Mouse (Mus musculus) natural killer cell, adult 2 months (primary cell): Measurements from ENCODE around the gene Napepld.
"Not testable (repeated sequence)": the region's sequence is repeated elsewhere in the genome, so short reads cannot be mapped to it uniquely, and the experiment has no call there.

Experiments used
- DNase-seq, 2 experiments: peaks; one replicate each; pipeline ENCODE4 v3.0.0; 2022; ENCODE audit warnings: low spot score in 2 of 2

The Napepld gene

DNA sequence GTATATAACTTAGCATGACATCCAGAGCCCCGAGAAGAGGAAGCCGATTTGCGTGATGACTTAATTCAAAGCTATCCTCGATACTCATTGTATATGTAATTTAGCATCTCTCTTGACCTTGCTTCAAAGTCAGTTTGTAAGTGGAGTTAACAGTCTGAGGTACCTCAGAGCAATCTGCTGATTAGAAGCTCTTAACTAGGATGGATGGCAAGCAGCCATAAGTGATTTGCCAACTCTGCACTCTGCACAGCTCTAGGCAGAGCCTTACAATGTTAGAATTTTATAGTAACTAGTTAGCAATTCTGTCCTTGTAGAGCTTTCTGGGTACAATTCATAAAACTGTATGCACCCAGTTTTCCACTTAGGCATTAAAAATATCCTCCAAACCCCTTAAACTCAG is 5.3 kb upstream of the Napepld start:
- DNase-seq, result no peak

DNA sequence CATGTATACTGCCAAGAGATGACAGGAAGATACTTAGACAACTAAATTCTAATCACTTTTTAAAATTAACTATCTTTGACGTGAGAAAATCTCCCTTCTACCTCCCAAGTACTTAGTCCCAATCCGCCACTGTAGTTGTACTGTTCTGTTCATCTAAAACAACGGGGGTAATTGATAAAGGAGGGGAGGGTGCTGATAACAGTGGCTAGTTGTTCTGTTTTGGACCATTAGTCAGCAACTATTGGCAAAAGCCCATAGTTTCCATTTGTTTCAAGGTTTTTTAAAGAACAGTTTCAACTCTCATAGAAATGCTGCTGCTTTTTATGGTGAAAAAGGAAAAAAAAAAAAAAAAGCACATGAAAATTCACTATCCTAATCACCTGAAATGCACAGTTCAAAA is 2.5 kb upstream of the Napepld start:
- no peak for DNase-seq

- DNase-seq, result no peak
Observed at GRCm38 (mm10) chr5:21702873-21703475, 1.8 kb upstream of the Napepld start.

DNA sequence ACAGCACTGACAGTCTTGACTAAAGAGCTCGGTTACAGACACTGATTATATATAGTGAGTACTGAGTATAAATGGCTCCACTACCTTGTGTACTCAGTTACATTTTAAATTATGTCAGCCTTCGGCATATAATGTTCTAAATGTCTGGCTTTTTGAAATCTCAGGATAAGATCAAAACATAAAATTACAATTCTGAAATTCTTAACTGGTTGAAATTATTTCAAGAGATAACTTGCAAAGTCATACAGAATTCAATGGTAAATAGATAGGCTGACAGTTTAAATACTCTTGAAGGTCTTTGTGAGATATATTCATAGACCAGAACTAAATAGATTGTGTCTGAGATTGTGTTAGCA is 791 bp upstream of the Napepld start:
- no peak for DNase-seq

GRCm38 (mm10) chr5:21700934-21701333 is 262 bp downstream of the Napepld start:
- no peak for DNase-seq

- no peak for DNase-seq
Observed at GRCm38 (mm10) chr5:21700272-21700821, 849 bp downstream of the Napepld start.

GRCm38 (mm10) chr5:21699555-21699954 is 1.6 kb downstream of the Napepld start:
- not testable (repeated sequence) for DNase-seq

- no peak for DNase-seq
Observed at GRCm38 (mm10) chr5:21694854-21695490, 6.2 kb downstream of the Napepld start.

DNA sequence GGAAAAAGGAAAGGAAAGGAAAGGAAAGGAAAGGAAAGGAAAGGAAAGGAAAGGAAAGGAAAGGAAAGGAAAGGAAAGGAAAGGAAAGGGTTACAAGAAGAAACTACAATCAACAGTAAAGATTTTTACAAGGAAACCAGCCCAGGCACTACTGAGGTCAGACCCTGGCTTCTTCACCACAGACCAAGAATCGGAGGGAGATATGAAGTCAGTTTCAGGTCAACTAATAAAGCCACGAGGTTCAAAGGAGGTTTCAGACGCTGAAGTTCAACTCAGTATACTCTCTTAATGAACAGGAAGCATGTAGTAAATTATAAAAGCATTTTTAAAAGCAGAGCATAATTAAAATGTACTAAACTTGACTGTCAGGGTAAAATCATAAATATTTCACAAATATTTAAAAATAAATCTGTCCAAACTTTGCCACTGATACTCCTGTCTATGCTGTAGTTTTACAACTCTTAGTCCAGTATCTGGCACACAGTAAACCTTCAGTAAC is 7.8 kb downstream of the Napepld start:
- no peak for DNase-seq

GRCm38 (mm10) chr5:21692230-21692629 is 9.0 kb downstream of the Napepld start:
- no peak for DNase-seq

- DNase-seq, result no peak
Observed at GRCm38 (mm10) chr5:21687042-21687441, 14.2 kb downstream of the Napepld start.

DNA sequence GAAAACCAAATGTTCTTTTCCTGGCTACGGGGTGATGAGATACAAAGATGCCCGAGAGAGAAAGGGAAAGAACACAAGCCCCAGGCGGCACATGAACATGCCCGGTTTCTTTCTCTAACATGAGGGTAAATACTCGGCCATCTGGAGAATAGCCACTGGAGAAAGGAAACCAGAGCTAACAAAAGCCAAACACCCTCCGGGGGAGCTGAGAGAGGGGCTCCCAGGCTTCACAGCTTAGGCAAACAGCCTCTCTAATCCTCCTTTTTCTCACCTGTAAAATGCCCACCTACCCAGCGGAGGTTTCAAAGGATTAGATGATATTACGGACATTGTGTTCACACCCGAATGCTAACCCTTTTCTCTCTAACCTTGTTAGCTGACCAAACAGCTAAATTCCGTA is 16.2 kb downstream of the Napepld start:
- no peak for DNase-seq

DNA sequence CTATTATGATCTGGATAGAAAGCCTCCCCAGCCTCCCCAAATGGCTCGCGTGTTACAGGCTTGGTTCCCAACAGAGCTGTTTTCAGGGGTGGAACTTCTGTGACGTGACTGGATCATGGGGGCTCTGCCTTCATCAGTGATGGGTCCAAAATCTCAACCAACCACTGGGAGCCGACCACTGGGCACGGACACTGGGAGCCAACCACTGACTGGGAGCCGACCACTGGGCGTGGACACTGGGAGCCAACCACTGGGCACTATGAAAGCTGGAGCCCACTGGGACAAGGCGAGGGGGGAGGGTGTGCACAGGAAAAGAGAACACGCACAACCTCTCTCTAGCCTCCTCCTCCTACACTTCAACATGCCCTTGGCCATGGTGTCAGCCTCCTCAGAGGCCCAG is 17.4 kb downstream of the Napepld start:
- no peak for DNase-seq

DNA sequence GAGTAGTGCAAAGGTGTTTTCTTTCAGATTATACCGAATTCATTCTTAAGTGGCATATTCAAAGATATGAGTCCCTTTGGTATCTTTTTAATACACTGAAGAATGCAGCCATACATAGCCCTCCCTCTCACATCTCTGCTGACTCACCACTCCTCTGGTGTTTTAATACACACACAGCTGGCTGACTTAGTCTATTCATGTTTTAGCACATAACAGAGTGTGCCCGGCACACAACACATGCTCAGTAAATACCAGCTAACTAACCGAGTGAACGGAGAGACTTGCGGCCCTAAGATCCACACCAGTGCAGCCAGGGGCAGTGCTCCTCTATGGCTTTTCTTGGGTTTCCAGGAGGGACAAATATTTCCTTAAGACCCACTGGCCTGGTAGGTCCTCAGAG is 20.3 kb downstream of the Napepld start:
- no peak for DNase-seq

DNA sequence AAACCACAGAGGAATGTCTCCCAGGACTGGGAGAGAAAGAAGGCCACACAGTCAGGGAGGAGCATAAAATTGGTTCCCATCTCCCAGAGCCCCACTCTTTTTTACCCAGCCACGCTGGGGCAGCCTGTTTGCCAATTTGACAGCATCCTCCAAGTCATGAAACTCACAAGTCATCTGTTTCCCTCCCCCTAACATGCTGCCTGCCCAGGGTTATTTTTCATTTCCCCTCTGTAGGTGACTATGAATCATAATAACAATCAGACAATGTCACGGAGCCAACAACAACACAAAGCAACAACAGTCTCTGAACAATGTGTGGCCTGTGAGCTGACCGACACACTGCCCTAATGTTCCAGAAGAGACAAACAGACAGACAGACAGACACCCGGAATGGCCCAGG is 21.2 kb downstream of the Napepld start:
- no peak for DNase-seq

- DNase-seq, result no peak
Observed at GRCm38 (mm10) chr5:21678363-21678762, 22.8 kb downstream of the Napepld start.

GRCm38 (mm10) chr5:21677939-21678338 is 23.3 kb downstream of the Napepld start:
- no peak for DNase-seq

GRCm38 (mm10) chr5:21675494-21675893 is 25.7 kb downstream of the Napepld start:
- no peak for DNase-seq

DNA sequence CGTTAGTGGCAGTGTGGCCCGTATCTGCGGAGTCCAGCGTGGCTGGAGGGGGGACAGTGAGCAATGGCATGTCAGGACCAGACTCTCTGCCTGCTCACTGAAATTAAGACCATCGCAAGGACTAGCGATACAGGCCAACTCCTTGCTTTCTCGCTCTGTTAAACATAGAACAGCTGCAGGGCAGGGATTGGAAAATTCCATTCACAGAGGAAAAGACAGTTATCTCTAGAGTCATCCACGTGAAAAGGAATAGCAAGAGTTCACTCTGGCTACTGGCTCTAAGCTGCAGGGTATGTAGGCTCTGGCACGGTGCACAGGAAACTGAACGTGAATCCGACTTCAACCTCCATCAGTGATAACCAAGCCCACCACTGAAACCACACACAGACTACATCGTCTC is 26.2 kb downstream of the Napepld start:
- DNase-seq, result no peak

DNA sequence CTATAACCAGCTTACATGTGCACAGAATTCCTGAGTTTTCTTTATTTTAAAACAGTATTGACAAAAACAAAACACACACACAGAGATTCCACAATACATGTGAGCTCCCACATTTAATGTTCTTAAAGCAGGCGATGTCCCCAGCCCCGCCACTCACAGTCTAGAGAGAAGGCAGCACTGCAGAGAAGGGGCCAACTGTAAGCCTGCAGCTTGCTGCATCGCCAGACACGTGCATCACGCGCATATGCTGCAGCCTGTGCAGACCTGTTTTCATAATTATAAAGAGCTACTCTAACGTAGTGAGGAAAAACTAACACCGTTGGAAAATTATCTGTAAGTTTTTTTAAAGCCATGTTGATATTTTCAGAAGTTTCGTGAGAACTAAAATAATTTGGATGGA is 27.5 kb downstream of the Napepld start:
- no peak for DNase-seq

DNA sequence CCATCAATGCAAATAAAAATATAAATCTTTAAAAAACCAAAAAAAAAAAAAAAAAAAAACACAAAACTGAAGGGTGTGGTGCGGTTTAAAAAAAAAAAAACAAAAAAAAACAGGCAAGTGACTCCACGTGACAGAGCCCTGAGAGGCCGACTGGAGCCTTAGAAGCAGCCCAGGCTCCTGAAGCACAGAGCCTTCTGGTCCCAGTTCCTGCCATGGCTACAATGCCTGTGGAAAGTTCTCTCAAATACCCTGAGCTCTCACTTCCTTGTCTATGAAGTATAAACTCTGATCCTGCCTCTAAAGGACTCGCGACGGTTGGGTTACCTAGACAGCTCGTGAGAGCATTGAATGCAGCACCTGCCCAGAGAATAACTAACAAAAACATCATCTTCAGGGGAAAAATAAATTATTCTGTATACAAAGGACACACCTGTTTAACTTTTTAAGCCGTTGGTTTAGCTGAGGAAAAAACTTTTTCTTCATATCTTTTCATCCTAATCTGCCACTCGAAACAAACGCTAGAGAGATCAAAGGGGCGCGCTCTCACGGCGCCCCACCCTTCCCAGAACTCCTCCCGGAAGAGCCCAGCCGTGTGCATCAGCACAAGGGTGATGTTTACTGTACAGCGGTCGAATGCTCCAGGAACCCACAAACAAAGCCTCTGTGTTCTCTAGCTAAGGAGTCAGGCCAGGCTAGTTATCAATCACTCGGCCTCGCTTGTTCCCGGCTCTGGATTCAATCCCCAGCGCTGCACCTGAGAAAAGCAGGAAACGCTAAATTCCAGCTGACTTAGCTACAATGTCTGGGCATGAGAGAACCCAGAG is 28.2 kb downstream of the Napepld start:
- peak in 1 of 2 experiments; percentile 3 for DNase-seq

DNA sequence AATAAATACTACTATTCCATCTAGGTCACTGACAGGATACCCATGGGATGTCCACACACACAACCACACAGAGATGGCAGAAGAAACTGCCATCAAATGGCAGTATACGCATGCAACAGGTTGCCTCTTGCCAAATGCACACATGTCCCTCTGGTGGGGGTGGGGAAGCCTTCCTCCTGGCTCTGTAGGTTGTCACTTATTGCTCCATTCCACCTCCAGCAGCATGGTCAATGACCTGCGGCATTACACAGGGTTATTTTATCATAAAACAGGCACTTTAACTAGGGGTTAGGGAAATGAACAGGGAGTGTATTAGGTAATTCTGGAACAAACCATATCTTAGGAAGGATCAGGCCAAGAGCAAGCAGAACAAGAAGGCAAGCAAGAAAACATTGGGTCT is 31.9 kb downstream of the Napepld start:
- DNase-seq, result no peak
